Mouse (Mus musculus): ENCODE results near the gene Naa35. TPM values are rescaled to one million over a fixed set of nuclear protein-coding genes. Genes with fewer than 3 reads are reported as not detected.
A peak's percentile ranks its signal among the peaks of the same experiment; 100 is the strongest.

Naa35 gene
- polyA plus RNA-seq, 2 experiments, result 12.6 to 27.1 TPM

- ATAC-seq (ENCODE audit: insufficient read depth) (no peak), DNase-seq (ENCODE audit: low read depth in 3 of 3, low spot score in 3 of 3) (no peak)
- no peaks in the 10 kb centered on the region for H3K9me3 ChIP-seq (ENCODE audit: control insufficient read depth, low read length)
- H3K27me3 ChIP-seq (ENCODE audit: control insufficient read depth, insufficient read depth, low read length), result no peaks in the 10 kb centered on the region
- peaks cover 0 to 4% of the 10 kb centered on the region in 2 experiments; a peak in 1 of 4 replicates for H3K4me1 ChIP-seq (replicated peaks; ENCODE audit: control insufficient read depth in 2 of 2, insufficient read depth in 2 of 2, low read length in 1 of 2)
- H3K4me2 ChIP-seq (ENCODE audit: low read depth), result no peak overlapping the region
- WGBS (ENCODE audit: insufficient replicate concordance), result 66% methylated on average over 7 of the region's 7 CpGs
- no peak for TF ChIP-seq EP300 (IDR thresholded peaks at IDR 0.05; ENCODE audit: low read depth)
- H3K36me3 ChIP-seq (replicated peaks; ENCODE audit: control insufficient read depth, insufficient read depth, low read depth), result peaks cover 5% of the 10 kb centered on the region
- no peak overlapping the region for H3K9ac ChIP-seq (replicated peaks)
- H3K27ac ChIP-seq, result no peak overlapping the region
- no peak overlapping the region for H3K4me3 ChIP-seq (ENCODE audit: insufficient read depth in 1 of 2, low read depth in 2 of 2, low read length in 2 of 2)
Observed at GRCm38 (mm10) chr13:59621643-59622489, 36.8 kb downstream of the Naa35 start.

DNA sequence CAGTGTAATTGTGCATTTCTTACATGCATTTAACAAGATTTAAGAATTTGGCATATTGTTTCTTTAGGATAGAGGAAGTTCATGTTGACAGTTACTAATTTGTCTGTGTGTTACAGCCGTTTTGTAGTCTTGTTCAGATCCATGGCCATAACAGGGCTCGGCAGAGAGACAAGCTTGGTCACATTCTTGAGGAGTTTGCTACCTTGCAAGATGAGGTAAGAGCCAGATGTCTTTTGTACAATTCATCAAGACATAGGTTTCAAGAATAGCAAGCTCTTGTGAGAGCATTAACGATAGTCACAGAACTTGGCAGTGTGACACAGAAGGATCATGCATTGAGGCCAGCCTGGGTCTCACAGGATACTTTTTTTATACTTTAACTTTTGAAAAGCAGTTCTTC lies 39.3 kb downstream of the Naa35 start:
- Histone ChIP-seq H3K4me1 (replicated peaks; ENCODE audit: control insufficient read depth in 2 of 2, insufficient read depth in 2 of 2, low read length in 1 of 2) (peaks cover 0 to 4% of the 10 kb centered on the region in 2 experiments; a peak in 1 of 4 replicates), H3K27ac (no peak overlapping the region), H3K4me2 (ENCODE audit: low read depth) (no peak overlapping the region), H3K9ac (replicated peaks) (no peak overlapping the region), H3K4me3 (ENCODE audit: insufficient read depth in 1 of 2, low read depth in 2 of 2, low read length in 2 of 2) (no peak overlapping the region), H3K36me3 (replicated peaks; ENCODE audit: control insufficient read depth, insufficient read depth, low read depth) (peaks cover 9% of the 10 kb centered on the region), H3K27me3 (ENCODE audit: control insufficient read depth, insufficient read depth, low read length) (no peaks in the 10 kb centered on the region), H3K9me3 (ENCODE audit: control insufficient read depth, low read length) (no peaks in the 10 kb centered on the region)
- 69% methylated on average over 3 of the region's 3 CpGs for WGBS (ENCODE audit: insufficient replicate concordance)
- no peak for ATAC-seq (ENCODE audit: insufficient read depth)
- no peak for DNase-seq (ENCODE audit: low read depth in 3 of 3, low spot score in 3 of 3)
- TF ChIP-seq EP300 (IDR thresholded peaks at IDR 0.05; ENCODE audit: low read depth) (no peak), CTCF (IDR thresholded peaks at IDR 0.05; ENCODE audit: low read depth) (no peak)

GRCm38 (mm10) chr13:59624903-59625302 lies 39.8 kb downstream of the Naa35 start:
- H3K4me3 ChIP-seq (ENCODE audit: insufficient read depth in 1 of 2, low read depth in 2 of 2, low read length in 2 of 2), result no peak overlapping the region
- no peaks in the 10 kb centered on the region for H3K27me3 ChIP-seq (ENCODE audit: control insufficient read depth, insufficient read depth, low read length)
- H3K27ac ChIP-seq, result no peak overlapping the region
- ATAC-seq (ENCODE audit: insufficient read depth), result no peak
- no peaks in the 10 kb centered on the region for H3K9me3 ChIP-seq (ENCODE audit: control insufficient read depth, low read length)
- no peak overlapping the region for H3K9ac ChIP-seq (replicated peaks)
- no peak for DNase-seq (ENCODE audit: low read depth in 3 of 3, low spot score in 3 of 3)
- TF ChIP-seq EP300 (IDR thresholded peaks at IDR 0.05; ENCODE audit: low read depth), result no peak
- TF ChIP-seq CTCF (IDR thresholded peaks at IDR 0.05; ENCODE audit: low read depth), result no peak
- H3K36me3 ChIP-seq (replicated peaks; ENCODE audit: control insufficient read depth, insufficient read depth, low read depth), result peaks cover 9% of the 10 kb centered on the region
- H3K4me2 ChIP-seq (ENCODE audit: low read depth), result no peak overlapping the region
- H3K4me1 ChIP-seq (replicated peaks; ENCODE audit: control insufficient read depth in 2 of 2, insufficient read depth in 2 of 2, low read length in 1 of 2), result peaks cover 0 to 4% of the 10 kb centered on the region in 2 experiments; a peak in 1 of 4 replicates
- 82% methylated on average over 5 of the region's 5 CpGs for WGBS (ENCODE audit: insufficient replicate concordance)

DNA sequence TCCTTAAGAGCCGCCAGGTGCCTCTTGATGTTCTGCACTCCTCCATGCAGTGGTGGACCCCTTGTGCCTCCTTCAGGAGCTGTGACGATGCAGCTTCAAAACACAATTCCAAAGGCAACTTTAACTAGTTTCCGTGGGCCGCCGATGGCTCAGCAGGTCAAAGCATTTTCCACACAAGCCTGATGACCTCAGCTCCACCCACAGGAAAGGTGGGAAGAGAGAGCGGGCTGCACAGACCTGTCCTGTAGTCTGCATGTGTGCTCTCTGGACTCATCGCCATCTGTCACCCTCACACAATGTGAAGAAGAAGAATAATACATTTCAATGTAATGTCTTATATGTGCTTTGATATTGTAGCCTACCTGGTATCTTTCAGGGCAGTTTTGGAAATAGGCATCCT lies 41.7 kb downstream of the Naa35 start:
- DNase-seq (ENCODE audit: low read depth in 3 of 3, low spot score in 3 of 3) (no peak), ATAC-seq (ENCODE audit: insufficient read depth) (no peak)
- Histone ChIP-seq H3K4me3 (ENCODE audit: insufficient read depth in 1 of 2, low read depth in 2 of 2, low read length in 2 of 2) (no peak overlapping the region), H3K4me2 (ENCODE audit: low read depth) (no peak overlapping the region), H3K36me3 (replicated peaks; ENCODE audit: control insufficient read depth, insufficient read depth, low read depth) (peaks cover 17% of the 10 kb centered on the region), H3K9me3 (ENCODE audit: control insufficient read depth, low read length) (no peaks in the 10 kb centered on the region), H3K9ac (replicated peaks) (no peak overlapping the region), H3K4me1 (replicated peaks; ENCODE audit: control insufficient read depth in 2 of 2, insufficient read depth in 2 of 2, low read length in 1 of 2) (no peaks in the 10 kb centered on the region), H3K27me3 (ENCODE audit: control insufficient read depth, insufficient read depth, low read length) (no peaks in the 10 kb centered on the region), H3K27ac (no peak overlapping the region)
- WGBS (ENCODE audit: insufficient replicate concordance), result 81% methylated on average over 7 of the region's 7 CpGs
- TF ChIP-seq EP300 (IDR thresholded peaks at IDR 0.05; ENCODE audit: low read depth) (no peak), CTCF (IDR thresholded peaks at IDR 0.05; ENCODE audit: low read depth) (no peak)

- DNase-seq (ENCODE audit: low read depth in 3 of 3, low spot score in 3 of 3), result no peak
- no peak overlapping the region for H3K4me3 ChIP-seq (ENCODE audit: insufficient read depth in 1 of 2, low read depth in 2 of 2, low read length in 2 of 2)
- 62% methylated on average over 5 of the region's 5 CpGs for WGBS (ENCODE audit: insufficient replicate concordance)
- H3K36me3 ChIP-seq (replicated peaks; ENCODE audit: control insufficient read depth, insufficient read depth, low read depth), result peaks cover 63% of the 10 kb centered on the region
- no peak overlapping the region for H3K9ac ChIP-seq (replicated peaks)
- no peak for ATAC-seq (ENCODE audit: insufficient read depth)
- peaks cover 9 to 10% of the 10 kb centered on the region in 2 experiments for H3K4me1 ChIP-seq (replicated peaks; ENCODE audit: control insufficient read depth in 2 of 2, insufficient read depth in 2 of 2, low read length in 1 of 2)
- H3K9me3 ChIP-seq (ENCODE audit: control insufficient read depth, low read length), result no peaks in the 10 kb centered on the region
- H3K27ac ChIP-seq, result no peak overlapping the region
- H3K4me2 ChIP-seq (ENCODE audit: low read depth), result no peak overlapping the region
- no peaks in the 10 kb centered on the region for H3K27me3 ChIP-seq (ENCODE audit: control insufficient read depth, insufficient read depth, low read length)
- TF ChIP-seq CTCF (IDR thresholded peaks at IDR 0.05; ENCODE audit: low read depth) (peak; percentile 46), EP300 (IDR thresholded peaks at IDR 0.05; ENCODE audit: low read depth) (no peak)
Observed at GRCm38 (mm10) chr13:59634637-59635036, 49.6 kb downstream of the Naa35 start.
